Mouse (Mus musculus): ENCODE results near the gene Armc2.

DNA sequence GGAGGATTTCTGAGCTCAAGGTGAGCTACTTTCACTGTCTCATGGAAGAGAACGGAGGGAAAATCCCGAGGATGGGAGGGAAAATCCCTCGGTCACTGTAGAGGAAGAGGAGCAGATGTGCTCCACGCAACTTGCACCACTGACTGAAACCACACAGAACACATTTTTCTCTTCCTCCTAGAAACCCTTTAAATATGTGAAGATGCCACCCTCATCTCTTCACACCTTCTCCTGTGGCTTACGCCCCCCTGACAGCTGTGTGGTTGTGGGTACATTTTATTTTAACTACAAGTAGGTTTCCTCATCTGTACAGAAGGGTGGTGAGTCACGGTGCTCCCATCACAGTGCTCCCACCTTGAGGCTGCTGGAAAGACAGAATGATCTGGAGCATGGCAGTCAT is 34.0 kb downstream of the Armc2 start:
- TF ChIP-seq CTCF (IDR thresholded peaks at IDR 0.05; ENCODE audit: borderline replicate concordance, extremely low read depth, insufficient read depth, insufficient read length) (no peak), POLR2A (IDR thresholded peaks at IDR 0.05; ENCODE audit: borderline replicate concordance, extremely low read depth, insufficient read depth, insufficient read length, poor library complexity, severe bottlenecking) (no peak)
